Mouse (Mus musculus): Measurements from ENCODE around the gene Stap2.

GRCm38 (mm10) chr17:55986030-55986961, 19.1 kb downstream of the Stap2 start, which contains the start of gene Fsd1:
- TF ChIP-seq MYOD1 (IDR thresholded peaks at IDR 0.05; ENCODE audit: control insufficient read depth in 1 of 3, insufficient read length in 2 of 3, low read depth in 2 of 3): no peak
- TF ChIP-seq USF1 (IDR thresholded peaks at IDR 0.05; ENCODE audit: low read depth): no peak
- no peak for TF ChIP-seq POLR2A (IDR thresholded peaks at IDR 0.05; ENCODE audit: insufficient read length, low read depth)
- TF ChIP-seq TCF3 (IDR thresholded peaks at IDR 0.05; ENCODE audit: insufficient read length, low read depth): no peak
- TF ChIP-seq REST (IDR thresholded peaks at IDR 0.05; ENCODE audit: insufficient read depth, insufficient read length): no peak
- no peak for TF ChIP-seq MAX (IDR thresholded peaks at IDR 0.05; ENCODE audit: low read depth)
- no peak for TF ChIP-seq TCF12 (IDR thresholded peaks at IDR 0.05; ENCODE audit: insufficient read depth, poor library complexity, severe bottlenecking)
- no peak for TF ChIP-seq CEBPB (IDR thresholded peaks at IDR 0.05; ENCODE audit: insufficient read depth, poor library complexity, severe bottlenecking)
- TF ChIP-seq POLR2AphosphoS2 (IDR thresholded peaks at IDR 0.05; ENCODE audit: insufficient read length, low read depth): no peak
- TF ChIP-seq E2F4 (IDR thresholded peaks at IDR 0.05; ENCODE audit: insufficient read depth): no peak
- TF ChIP-seq SRF (IDR thresholded peaks at IDR 0.05; ENCODE audit: control insufficient read depth, insufficient read length, low read depth): no peak
